Mouse (Mus musculus) intestine, postnatal 0 days (tissue): ENCODE measurements at regions not wholly inside any gene's neighbourhood (a gene's known extent, or its start where the extent isn't known, plus 50 kb on each side); places are given as distances from the start of the nearest gene placed in this dataset.
A peak's percentile ranks its signal among the peaks of the same experiment; 100 is the strongest.

ENCODE experiments used
- ATAC-seq: fragments of 200-750 bp; cut with Nextera tagmentation; 2 replicates; pipeline ENCODE4 v1.8.0; 2017; ENCODE audit warnings: mild to moderate bottlenecking, moderate TSS enrichment, moderate library complexity
- H3K27ac ChIP-seq: fragments of 300-500 bp; sonication (generic); 2 replicates; pipeline ENCODE4 v1.5.1; 2014; ENCODE audit warnings: mild to moderate bottlenecking, low read depth, low read length, moderate library complexity
- H3K27me3 ChIP-seq: fragments of 300-500 bp; sonication (generic); replicated peaks from 2 replicates; pipeline ENCODE4 v1.6.1; 2014; ENCODE audit warnings: low read length, mixed read lengths; ENCODE audit not compliant: control insufficient read depth, insufficient read depth
- H3K36me3 ChIP-seq: fragments of 300-500 bp; sonication (generic); 2 replicates; pipeline ENCODE4 v1.6.1; 2014; ENCODE audit warnings: mild to moderate bottlenecking, moderate library complexity; ENCODE audit not compliant: control insufficient read depth, insufficient read depth
- H3K4me1 ChIP-seq: fragments of 300-500 bp; sonication (generic); replicated peaks from 2 replicates; pipeline ENCODE4 v1.6.1; 2014; ENCODE audit warnings: antibody characterized with exemption, low read length, mixed read lengths; ENCODE audit not compliant: control insufficient read depth, insufficient read depth
- H3K4me2 ChIP-seq: fragments of 300-500 bp; sonication (generic); replicated peaks from 2 replicates; pipeline ENCODE4 v1.6.1; 2014; ENCODE audit warnings: low read depth, mild to moderate bottlenecking, moderate library complexity
- H3K4me3 ChIP-seq: fragments of 300-500 bp; sonication (generic); 2 replicates; pipeline ENCODE4 v1.5.1; 2014; ENCODE audit warnings: low read depth, low read length
- H3K9ac ChIP-seq: fragments of 300-500 bp; sonication (generic); 2 replicates; pipeline ENCODE4 v1.6.1; 2014; ENCODE audit warnings: mild to moderate bottlenecking, low read depth, low read length
- H3K9me3 ChIP-seq: fragments of 300-500 bp; sonication (generic); 2 replicates; pipeline ENCODE4 v1.6.1; 2016; ENCODE audit warnings: mixed run types; ENCODE audit not compliant: control insufficient read depth
- CTCF ChIP-seq: sonication (generic); IDR thresholded peaks from 2 replicates; pipeline ENCODE4 v1.5.1; 2016; ENCODE audit warnings: low read depth, mild to moderate bottlenecking, control low read depth, antibody characterized with exemption, moderate library complexity
- WGBS: fragments of 180-500 bp; shearing (Covaris S2); extraction: QIAGEN DNeasy Blood & Tissue Kit; methylation state at CpG from one replicate; pipeline ENCODE4 v1.1.7; 2014; 5-methylcytosine and 5-hydroxymethylcytosine counted together

- Histone ChIP-seq H3K4me1 (no peaks in the 10 kb centered on the region), H3K9me3 (no peaks in the 10 kb centered on the region), H3K4me3 (no peak overlapping the region), H3K9ac (no peak overlapping the region), H3K4me2 (no peak overlapping the region), H3K27ac (no peak overlapping the region), H3K27me3 (no peaks in the 10 kb centered on the region), H3K36me3 (no peaks in the 10 kb centered on the region)
- TF ChIP-seq CTCF, result no peak
- WGBS, result 86% methylated on average over 11 of the region's 11 CpGs
- no peak for ATAC-seq
These were observed 60.5 kb downstream of the Sec61b start for GRCm38 (mm10) chr4:47534959-47535358.

GRCm38 (mm10) chr4:47567694-47568093 is 93.2 kb downstream of the Sec61b start:
- Histone ChIP-seq H3K9me3 (no peaks in the 10 kb centered on the region), H3K9ac (no peak overlapping the region), H3K27ac (no peak overlapping the region), H3K36me3 (no peaks in the 10 kb centered on the region), H3K4me3 (no peak overlapping the region), H3K4me2 (no peak overlapping the region), H3K27me3 (no peaks in the 10 kb centered on the region), H3K4me1 (no peaks in the 10 kb centered on the region)
- ATAC-seq, result no peak
- no peak for TF ChIP-seq CTCF
- 74% methylated on average over 3 of the region's 3 CpGs for WGBS

- TF ChIP-seq CTCF, result no peak
- Histone ChIP-seq H3K36me3 (no peaks in the 10 kb centered on the region), H3K27ac (no peak overlapping the region), H3K9ac (no peak overlapping the region), H3K4me2 (no peak overlapping the region), H3K27me3 (no peaks in the 10 kb centered on the region), H3K9me3 (no peaks in the 10 kb centered on the region), H3K4me1 (no peaks in the 10 kb centered on the region), H3K4me3 (no peak overlapping the region)
- 90% methylated on average over 5 of the region's 5 CpGs for WGBS
- no peak for ATAC-seq
These were observed 96.4 kb downstream of the Sec61b start for GRCm38 (mm10) chr4:47570846-47571245.

GRCm38 (mm10) chr4:47576011-47576410 is 101.6 kb downstream of the Sec61b start:
- Histone ChIP-seq H3K9ac (no peak overlapping the region), H3K4me2 (no peak overlapping the region), H3K27me3 (no peaks in the 10 kb centered on the region), H3K27ac (no peak overlapping the region), H3K4me3 (no peak overlapping the region), H3K36me3 (no peaks in the 10 kb centered on the region), H3K9me3 (no peaks in the 10 kb centered on the region), H3K4me1 (no peaks in the 10 kb centered on the region)
- no peak for ATAC-seq
- TF ChIP-seq CTCF, result no peak
- 75% methylated on average over 4 of the region's 4 CpGs for WGBS

GRCm38 (mm10) chr4:47577490-47577889 is 103.0 kb downstream of the Sec61b start:
- WGBS, result 87% methylated on average over 3 of the region's 3 CpGs
- no peaks in the 10 kb centered on the region for H3K36me3 ChIP-seq
- no peak overlapping the region for H3K4me3 ChIP-seq
- H3K4me2 ChIP-seq, result no peak overlapping the region
- no peak overlapping the region for H3K27ac ChIP-seq
- no peaks in the 10 kb centered on the region for H3K4me1 ChIP-seq
- peak; percentile 56 for TF ChIP-seq CTCF
- H3K9ac ChIP-seq, result no peak overlapping the region
- no peaks in the 10 kb centered on the region for H3K27me3 ChIP-seq
- no peak for ATAC-seq
- H3K9me3 ChIP-seq, result no peaks in the 10 kb centered on the region

GRCm38 (mm10) chr4:47578637-47579036 is 104.2 kb downstream of the Sec61b start:
- 88% methylated on average over 10 of the region's 10 CpGs for WGBS
- Histone ChIP-seq H3K36me3 (no peaks in the 10 kb centered on the region), H3K4me2 (no peak overlapping the region), H3K9ac (no peak overlapping the region), H3K4me3 (no peak overlapping the region), H3K4me1 (no peaks in the 10 kb centered on the region), H3K27ac (no peak overlapping the region), H3K9me3 (no peaks in the 10 kb centered on the region), H3K27me3 (no peaks in the 10 kb centered on the region)
- ATAC-seq, result no peak
- no peak for TF ChIP-seq CTCF

- H3K9me3 ChIP-seq, result no peaks in the 10 kb centered on the region
- H3K27me3 ChIP-seq, result no peaks in the 10 kb centered on the region
- WGBS, result 85% methylated on average over 5 of the region's 5 CpGs
- no peak overlapping the region for H3K4me2 ChIP-seq
- no peaks in the 10 kb centered on the region for H3K36me3 ChIP-seq
- H3K9ac ChIP-seq, result no peak overlapping the region
- no peak for ATAC-seq
- no peak for TF ChIP-seq CTCF
- no peak overlapping the region for H3K27ac ChIP-seq
- no peak overlapping the region for H3K4me3 ChIP-seq
- no peaks in the 10 kb centered on the region for H3K4me1 ChIP-seq
These were observed 106.1 kb downstream of the Sec61b start for GRCm38 (mm10) chr4:47580556-47580955.
